Mouse (Mus musculus) kidney, postnatal 0 days (tissue): Measurements from ENCODE around the gene Vrtn. TPM values are rescaled to one million over a fixed set of nuclear protein-coding genes. Genes with fewer than 3 reads are reported as not detected.
A peak's percentile ranks its signal among the peaks of the same experiment; 100 is the strongest.

Source experiments
- ATAC-seq: fragments of 200-750 bp; cut with Nextera tagmentation; replicated peaks from 2 replicates; pipeline ENCODE4 v1.8.0; 2017; ENCODE audit warnings: low read depth, moderate number of reproducible peaks, moderate TSS enrichment, moderate library complexity; ENCODE audit not compliant: low FRiP score
- DNase-seq: peaks from one replicate; pipeline ENCODE4 v3.0.0-alpha.2; 2016; ENCODE audit warnings: low spot score
- H3K27ac ChIP-seq: fragments of 300-500 bp; sonication (generic); 2 replicates; pipeline ENCODE4 v1.5.1; 2014; ENCODE audit warnings: mild to moderate bottlenecking
- H3K27me3 ChIP-seq: fragments of 300-500 bp; sonication (generic); 2 replicates; pipeline ENCODE4 v1.6.1; 2014; ENCODE audit warnings: low read length, mixed read lengths; ENCODE audit not compliant: insufficient read depth
- H3K36me3 ChIP-seq: fragments of 300-500 bp; sonication (generic); 2 replicates; pipeline ENCODE4 v1.6.1; 2014; ENCODE audit warnings: low read length, mixed read lengths; ENCODE audit not compliant: insufficient read depth
- H3K4me1 ChIP-seq: fragments of 300-500 bp; sonication (generic); replicated peaks from 2 replicates; pipeline ENCODE4 v1.6.1; 2014; ENCODE audit warnings: antibody characterized with exemption, low read length, mixed read lengths; ENCODE audit not compliant: insufficient read depth
- H3K4me2 ChIP-seq: fragments of 300-500 bp; sonication (generic); 2 replicates; pipeline ENCODE4 v1.6.1; 2014; ENCODE audit warnings: mild to moderate bottlenecking, low read length, moderate library complexity, mixed read lengths
- H3K4me3 ChIP-seq: fragments of 300-500 bp; sonication (generic); replicated peaks from 2 replicates; pipeline ENCODE4 v1.5.1; 2014; ENCODE audit warnings: low read depth, low read length
- H3K9ac ChIP-seq: fragments of 300-500 bp; sonication (generic); 2 replicates; pipeline ENCODE4 v1.6.1; 2014; ENCODE audit warnings: low read depth, low read length
- H3K9me3 ChIP-seq: fragments of 300-500 bp; sonication (generic); replicated peaks from 2 replicates; pipeline ENCODE4 v1.6.1; 2016; ENCODE audit warnings: low read length, inconsistent platforms, mixed read lengths
- CTCF ChIP-seq: IDR thresholded peaks from 2 replicates; pipeline ENCODE4 v1.5.1; 2016; ENCODE audit warnings: antibody characterized with exemption, low read depth, mild to moderate bottlenecking, moderate library complexity
- WGBS: fragments of 180-500 bp; shearing (Covaris S2); extraction: QIAGEN DNeasy Blood & Tissue Kit; methylation state at CpG from one replicate; pipeline ENCODE4 v1.1.7; 2014; 5-methylcytosine and 5-hydroxymethylcytosine counted together
- polyA plus RNA-seq: library from polyadenylated mRNA; unstranded; fragments of >200 nt; fragmentation: Nextera tagmentation; extraction: Ambion mirVana; gene quantifications from 2 replicates; pipeline ENCODE4 v1.2.1, GENCODE M21; 2015

Vrtn gene
- polyA plus RNA-seq: not detected in 2 replicates

- ATAC-seq (no peak), DNase-seq (no peak)
- 8% methylated on average over 9 of the region's 9 CpGs for WGBS
- Histone ChIP-seq H3K4me3 (no peak within 1 kb of the TSS), H3K4me2 (no peak within 1 kb of the TSS), H3K9ac (no peak within 1 kb of the TSS), H3K36me3 (no peaks in the 10 kb centered on the region), H3K27ac (no peak within 1 kb of the TSS), H3K4me1 (no peaks in the 10 kb centered on the region), H3K9me3 (no peaks in the 10 kb centered on the region), H3K27me3 (peaks cover 28% of the 10 kb centered on the region)
- TF ChIP-seq CTCF: no peak
Measured at GRCm38 (mm10) chr12:84640654-84641053, at the start of gene Vrtn. TSS of gene Vrtn (plus strand) at chr12:84641019.

- Histone ChIP-seq H3K4me1 (no peaks in the 10 kb centered on the region), H3K27me3 (no peaks in the 10 kb centered on the region), H3K4me3 (no peak overlapping the region), H3K27ac (no peak overlapping the region), H3K9ac (no peak overlapping the region), H3K9me3 (no peaks in the 10 kb centered on the region), H3K36me3 (no peaks in the 10 kb centered on the region), H3K4me2 (no peak overlapping the region)
- 19% methylated on average over 8 of the region's 8 CpGs for WGBS
- no peak for ATAC-seq
- TF ChIP-seq CTCF: no peak
- no peak for DNase-seq
Measured at GRCm38 (mm10) chr12:84598324-84598723, 42.5 kb upstream of the Vrtn start.

- Histone ChIP-seq H3K4me3 (no peak overlapping the region), H3K36me3 (peaks cover 7% of the 10 kb centered on the region), H3K4me1 (no peaks in the 10 kb centered on the region), H3K27ac (no peak overlapping the region), H3K4me2 (no peak overlapping the region), H3K9ac (no peak overlapping the region), H3K27me3 (no peaks in the 10 kb centered on the region), H3K9me3 (no peaks in the 10 kb centered on the region)
- DNase-seq (no peak), ATAC-seq (no peak; the same call in 1 of the 2 replicates)
- 74% methylated on average over 6 of the region's 7 CpGs for WGBS
- TF ChIP-seq CTCF: no peak
Measured at GRCm38 (mm10) chr12:84604001-84604400, 36.8 kb upstream of the Vrtn start.

- DNase-seq (no peak), ATAC-seq (no peak)
- WGBS: 71% methylated on average over 7 of the region's 7 CpGs
- H3K9me3 ChIP-seq: no peaks in the 10 kb centered on the region
- H3K4me3 ChIP-seq: no peak overlapping the region
- H3K4me1 ChIP-seq: no peaks in the 10 kb centered on the region
- no peaks in the 10 kb centered on the region for H3K27me3 ChIP-seq
- no peak overlapping the region for H3K4me2 ChIP-seq
- H3K9ac ChIP-seq: no peak overlapping the region
- peaks cover 7% of the 10 kb centered on the region for H3K36me3 ChIP-seq
- H3K27ac ChIP-seq: no peak overlapping the region
- TF ChIP-seq CTCF: peak; percentile 53
Measured at GRCm38 (mm10) chr12:84605860-84606259, 35.0 kb upstream of the Vrtn start.

DNA sequence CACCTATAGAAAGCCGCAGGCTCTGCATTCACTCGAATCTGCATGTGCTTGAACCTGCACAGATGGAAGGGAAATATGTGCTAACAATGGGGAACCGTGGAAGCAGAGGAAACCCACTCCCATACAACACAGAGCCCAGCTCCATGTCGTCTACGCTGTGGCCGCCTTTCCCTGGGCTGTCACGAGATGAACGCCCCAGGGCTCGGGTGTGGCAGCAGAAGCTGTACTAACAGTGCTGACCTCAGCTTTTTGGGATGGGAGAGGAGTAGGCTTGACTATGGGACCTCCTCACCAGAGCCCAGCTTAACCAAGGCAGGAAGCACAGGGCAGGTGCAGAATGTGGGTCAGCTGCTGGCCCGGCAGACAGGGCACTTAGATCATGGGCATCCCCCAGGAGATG, 29.1 kb upstream of the Vrtn start:
- no peak overlapping the region for H3K9ac ChIP-seq
- H3K4me3 ChIP-seq: no peak overlapping the region
- ATAC-seq (no peak), DNase-seq (no peak)
- H3K27me3 ChIP-seq: no peaks in the 10 kb centered on the region
- no peak overlapping the region for H3K27ac ChIP-seq
- H3K9me3 ChIP-seq: no peaks in the 10 kb centered on the region
- no peak for TF ChIP-seq CTCF
- peaks cover 4% of the 10 kb centered on the region; the same call in 1 of the 2 replicates for H3K36me3 ChIP-seq
- H3K4me2 ChIP-seq: no peak overlapping the region
- WGBS: 84% methylated on average over 10 of the region's 10 CpGs
- peaks cover 6% of the 10 kb centered on the region; the same call in 1 of the 2 replicates for H3K4me1 ChIP-seq

DNA sequence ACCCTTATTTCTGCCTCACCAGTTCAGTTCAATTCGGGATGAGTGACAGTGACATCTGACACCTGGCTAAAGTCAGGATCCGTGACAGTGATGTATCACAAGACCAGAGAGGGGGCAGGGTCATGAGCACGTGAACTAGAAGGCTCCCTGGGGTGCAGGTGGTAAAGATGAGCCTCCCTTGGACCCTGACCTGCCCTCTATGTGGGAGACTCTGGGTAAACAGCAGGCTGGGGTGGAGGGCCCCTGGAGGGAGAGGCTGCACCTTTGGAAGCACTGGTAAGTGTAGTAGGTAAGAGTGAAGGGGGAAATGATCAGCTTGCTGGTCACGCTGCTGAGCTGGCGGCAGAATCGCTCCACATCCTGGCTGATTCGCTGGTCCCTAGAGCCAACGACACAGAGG, 28.3 kb upstream of the Vrtn start:
- ATAC-seq: peak; percentile 74
- peak; percentile 22 for DNase-seq
- no peaks in the 10 kb centered on the region for H3K36me3 ChIP-seq
- no peaks in the 10 kb centered on the region for H3K9me3 ChIP-seq
- H3K4me2 ChIP-seq: no peak overlapping the region
- no peaks in the 10 kb centered on the region for H3K27me3 ChIP-seq
- no peak for TF ChIP-seq CTCF
- 38% methylated on average over 8 of the region's 8 CpGs for WGBS
- H3K27ac ChIP-seq: peak overlapping the region; percentile 58; the same call in 1 of the 2 replicates
- H3K4me1 ChIP-seq: peaks cover 6% of the 10 kb centered on the region; the same call in 1 of the 2 replicates
- no peak overlapping the region for H3K9ac ChIP-seq
- H3K4me3 ChIP-seq: no peak overlapping the region

GRCm38 (mm10) chr12:84614001-84614400, 26.8 kb upstream of the Vrtn start:
- H3K27me3 ChIP-seq: no peaks in the 10 kb centered on the region
- H3K9ac ChIP-seq: no peak overlapping the region
- no peak overlapping the region for H3K4me3 ChIP-seq
- H3K36me3 ChIP-seq: no peaks in the 10 kb centered on the region
- no peak overlapping the region for H3K4me2 ChIP-seq
- no peaks in the 10 kb centered on the region for H3K9me3 ChIP-seq
- WGBS: 86% methylated on average over 11 of the region's 11 CpGs
- no peak for ATAC-seq
- TF ChIP-seq CTCF: no peak
- peaks cover 6% of the 10 kb centered on the region; the same call in 1 of the 2 replicates for H3K4me1 ChIP-seq
- H3K27ac ChIP-seq: no peak overlapping the region
- DNase-seq: no peak
